Mouse (Mus musculus): Measurements from ENCODE around the gene Gm21820. TPM values are rescaled to one million over a fixed set of nuclear protein-coding genes. Genes with fewer than 3 reads are reported as not detected.
"Not testable (repeated sequence)": the region's sequence is repeated elsewhere in the genome, so short reads cannot be mapped to it uniquely, and the experiment has no call there.

The Gm21820 gene
- not detected in 2 replicates for polyA plus RNA-seq (2016; fragmentation: Nextera tagmentation; extraction: Ambion mirVana)

DNA sequence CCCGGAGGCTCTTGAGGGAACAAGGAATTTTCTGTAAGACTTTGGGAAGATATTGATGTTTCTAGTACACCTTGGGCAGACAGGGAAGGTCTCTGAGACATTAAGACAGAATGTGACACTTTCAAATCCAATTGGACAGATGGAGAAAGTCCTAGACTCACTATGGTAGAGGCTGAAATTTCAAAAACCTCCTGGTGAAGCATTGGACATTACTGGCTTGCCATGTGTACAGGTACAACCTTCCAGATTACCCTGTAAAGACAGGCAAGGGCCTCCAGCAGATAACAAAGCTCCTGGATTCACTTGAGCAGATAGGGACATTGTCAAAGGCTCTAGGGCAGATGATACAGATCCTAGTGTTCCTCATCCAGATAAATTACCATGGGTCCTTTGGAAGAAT is at the start of gene Gm21820:
Gene Gm21820 (minus strand): TSS at position 101 of the 400 bp plus-strand sequence.
- H3K36me3 ChIP-seq; H3K9me3 ChIP-seq (replicated peaks); H3K4me3 ChIP-seq; H3K4me1 ChIP-seq; H3K27ac ChIP-seq (replicated peaks); H3K27me3 ChIP-seq (ENCODE audit: low read depth, poor library complexity, severe bottlenecking); DNase-seq (ENCODE audit: low spot score): not testable (repeated sequence)
- 55% methylated on average over 1 of the region's 1 CpGs for WGBS

Other genes with a start within 250 kb of the Gm21820 start
- gene Gm20918, start 205.5 kb downstream of the Gm21820 start, polyA plus RNA-seq (2016; fragmentation: Nextera tagmentation; extraction: Ambion mirVana) = not detected in 2 replicates